Mouse (Mus musculus): ENCODE data around the gene Cxcl10.

DNA sequence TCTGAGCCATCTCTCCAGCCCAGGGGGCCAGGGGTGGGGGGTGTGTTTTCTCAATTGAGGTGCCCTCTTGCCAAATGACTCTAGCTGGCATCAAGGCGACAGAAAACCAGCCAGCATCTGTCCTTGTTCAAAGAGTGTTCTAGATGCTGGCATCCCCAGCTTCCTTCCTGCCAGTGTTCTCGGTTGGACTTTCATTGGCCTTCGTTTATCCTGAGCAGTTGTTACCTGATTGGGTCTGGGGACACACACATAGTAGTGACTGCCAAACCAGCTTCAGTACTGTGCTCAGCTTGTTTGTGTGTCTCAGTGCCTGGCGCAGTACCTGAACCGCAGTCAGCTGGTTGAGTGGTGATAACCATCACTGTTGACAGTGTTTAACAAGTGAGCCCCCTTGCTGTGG is 37.4 kb upstream of the Cxcl10 start:
- TF ChIP-seq CTCF (IDR thresholded peaks at IDR 0.05; ENCODE audit: insufficient read depth, low read length), result no peak
- TF ChIP-seq POLR2A (IDR thresholded peaks at IDR 0.05; ENCODE audit: borderline replicate concordance, extremely low read depth, low read depth, low read length), result no peak
